Mouse (Mus musculus) embryonic facial prominence, embryonic 12.5 days (tissue): ENCODE data around the gene Smchd1. TPM values are rescaled to one million over a fixed set of nuclear protein-coding genes. Genes with fewer than 3 reads are reported as not detected.
A peak's percentile ranks its signal among the peaks of the same experiment; 100 is the strongest.

Source experiments
- ATAC-seq: fragments of 200-750 bp; cut with Nextera tagmentation; 2 replicates; pipeline ENCODE4 v1.8.0; 2017; ENCODE audit not compliant: insufficient number of reproducible peaks, insufficient read depth, low FRiP score, low TSS enrichment
- H3K27ac ChIP-seq: fragments of 300-500 bp; sonication (generic); 2 replicates; pipeline ENCODE4 v1.5.1; 2016; ENCODE audit warnings: mild to moderate bottlenecking
- H3K27me3 ChIP-seq: fragments of 300-500 bp; sonication (generic); 2 replicates; pipeline ENCODE4 v1.6.1; 2016; ENCODE audit warnings: mild to moderate bottlenecking, moderate library complexity
- H3K36me3 ChIP-seq: fragments of 300-500 bp; sonication (generic); 2 replicates; pipeline ENCODE4 v1.6.1; 2016; ENCODE audit warnings: mild to moderate bottlenecking
- H3K4me1 ChIP-seq: fragments of 300-500 bp; sonication (generic); 2 replicates; pipeline ENCODE4 v1.6.1; 2016
- H3K4me2 ChIP-seq: fragments of 300-500 bp; sonication (generic); replicated peaks from 2 replicates; pipeline ENCODE4 v1.6.1; 2016; ENCODE audit warnings: mild to moderate bottlenecking, moderate library complexity
- H3K4me3 ChIP-seq: fragments of 300-500 bp; sonication (generic); 2 replicates; pipeline ENCODE4 v1.5.1; 2016; ENCODE audit warnings: mild to moderate bottlenecking
- H3K9ac ChIP-seq: fragments of 300-500 bp; sonication (generic); 2 replicates; pipeline ENCODE4 v1.6.1; 2016; ENCODE audit warnings: mild to moderate bottlenecking, moderate library complexity
- H3K9me3 ChIP-seq: fragments of 300-500 bp; sonication (generic); 2 replicates; pipeline ENCODE4 v1.6.1; 2016; ENCODE audit warnings: mild to moderate bottlenecking, moderate library complexity
- WGBS: fragments of 180-500 bp; shearing (Covaris S2); methylation state at CpG from one replicate; pipeline ENCODE4 v1.1.7; 2016; 5-methylcytosine and 5-hydroxymethylcytosine counted together
- polyA plus RNA-seq: library from polyadenylated mRNA; unstranded; fragments of >200 nt; fragmentation: Nextera tagmentation; extraction: Ambion mirVana; gene quantifications from 2 replicates; pipeline ENCODE4 v1.2.1, GENCODE M21; 2016

Gene Smchd1
- polyA plus RNA-seq = 84.2 and 84.9 TPM in 2 replicates

- H3K27me3 ChIP-seq = no peaks in the 10 kb centered on the region
- peak; percentile 97 for ATAC-seq
- H3K4me1 ChIP-seq = peaks cover 6% of the 10 kb centered on the region; the same call in 1 of the 2 replicates
- H3K36me3 ChIP-seq = no peaks in the 10 kb centered on the region
- peak within 1 kb of the TSS; percentile 71 for H3K4me2 ChIP-seq
- H3K9ac ChIP-seq = peak within 1 kb of the TSS; percentile 90
- H3K27ac ChIP-seq = peak within 1 kb of the TSS; percentile 98
- H3K4me3 ChIP-seq = peak within 1 kb of the TSS; percentile 93
- WGBS = under 1% methylated on average over 104 of the region's 109 CpGs
- no peaks in the 10 kb centered on the region for H3K9me3 ChIP-seq
Measured at GRCm38 (mm10) chr17:71474762-71475704, at the start of gene Smchd1. Smchd1 (minus strand) TSS chr17:71475343.

GRCm38 (mm10) chr17:71510297-71510696 lies 35.2 kb upstream of the Smchd1 start:
- Histone ChIP-seq H3K27me3 (no peaks in the 10 kb centered on the region), H3K4me3 (no peak overlapping the region), H3K4me2 (no peak overlapping the region), H3K36me3 (peaks cover 58% of the 10 kb centered on the region), H3K9ac (no peak overlapping the region), H3K4me1 (no peaks in the 10 kb centered on the region), H3K27ac (no peak overlapping the region), H3K9me3 (no peaks in the 10 kb centered on the region)
- ATAC-seq = no peak
- 96% methylated on average over 11 of the region's 11 CpGs for WGBS

GRCm38 (mm10) chr17:71506832-71507231 lies 31.7 kb upstream of the Smchd1 start:
- Histone ChIP-seq H3K36me3 (peaks cover 69% of the 10 kb centered on the region), H3K9me3 (no peaks in the 10 kb centered on the region), H3K4me3 (no peak overlapping the region), H3K4me2 (no peak overlapping the region), H3K27me3 (no peaks in the 10 kb centered on the region), H3K4me1 (no peaks in the 10 kb centered on the region), H3K9ac (no peak overlapping the region), H3K27ac (no peak overlapping the region)
- WGBS = 87% methylated on average over 8 of the region's 8 CpGs
- no peak for ATAC-seq

- Histone ChIP-seq H3K4me2 (no peak overlapping the region), H3K4me3 (no peak overlapping the region), H3K4me1 (no peaks in the 10 kb centered on the region), H3K9ac (no peak overlapping the region), H3K36me3 (peaks cover 58% of the 10 kb centered on the region), H3K9me3 (no peaks in the 10 kb centered on the region), H3K27me3 (no peaks in the 10 kb centered on the region), H3K27ac (no peak overlapping the region)
- ATAC-seq = no peak
- WGBS = 91% methylated on average over 4 of the region's 4 CpGs
Measured at GRCm38 (mm10) chr17:71495784-71496183, 20.6 kb upstream of the Smchd1 start.

GRCm38 (mm10) chr17:71491332-71491686 lies 16.2 kb upstream of the Smchd1 start:
- ATAC-seq = no peak

GRCm38 (mm10) chr17:71490666-71491331 lies 15.7 kb upstream of the Smchd1 start:
- 82% methylated on average over 9 of the region's 9 CpGs for WGBS
- Histone ChIP-seq H3K4me1 (0 out of 2 replicates have a peak, but pooled peaks cover 6% of the 10 kb centered on the region), H3K4me3 (no peak overlapping the region), H3K9me3 (no peaks in the 10 kb centered on the region), H3K27ac (no peak overlapping the region), H3K27me3 (no peaks in the 10 kb centered on the region), H3K9ac (no peak overlapping the region), H3K4me2 (no peak overlapping the region), H3K36me3 (peaks cover 16% of the 10 kb centered on the region)
- no peak for ATAC-seq

More at GRCm38 (mm10) chr17:71491332-71491686, 16.2 kb upstream of the Smchd1 start:
- H3K4me3 ChIP-seq = no peak overlapping the region
- 0 out of 2 replicates have a peak, but pooled peaks cover 3% of the 10 kb centered on the region for H3K4me1 ChIP-seq
- H3K9ac ChIP-seq = no peak overlapping the region
- H3K27me3 ChIP-seq = no peaks in the 10 kb centered on the region
- WGBS = 43% methylated on average over 4 of the region's 4 CpGs
- no peak overlapping the region for H3K27ac ChIP-seq
- H3K9me3 ChIP-seq = no peaks in the 10 kb centered on the region
- H3K4me2 ChIP-seq = no peak overlapping the region
- H3K36me3 ChIP-seq = peaks cover 20% of the 10 kb centered on the region

GRCm38 (mm10) chr17:71489703-71490461 lies 14.7 kb upstream of the Smchd1 start:
- Histone ChIP-seq H3K4me1 (0 out of 2 replicates have a peak, but pooled peaks cover 10% of the 10 kb centered on the region), H3K36me3 (peaks cover 6% of the 10 kb centered on the region; the same call in 1 of the 2 replicates), H3K9me3 (no peaks in the 10 kb centered on the region), H3K9ac (no peak overlapping the region), H3K27me3 (no peaks in the 10 kb centered on the region), H3K4me2 (no peak overlapping the region), H3K4me3 (no peak overlapping the region), H3K27ac (no peak overlapping the region)
- no peak for ATAC-seq
- 88% methylated on average over 9 of the region's 9 CpGs for WGBS

GRCm38 (mm10) chr17:71486231-71486851 lies 11.2 kb upstream of the Smchd1 start:
- Histone ChIP-seq H3K4me1 (0 out of 2 replicates have a peak, but pooled peaks cover 10% of the 10 kb centered on the region), H3K4me3 (no peak overlapping the region), H3K36me3 (no peaks in the 10 kb centered on the region), H3K9ac (no peak overlapping the region), H3K27me3 (no peaks in the 10 kb centered on the region), H3K4me2 (0 out of 2 replicates have a peak overlapping the region, but pooled peaks have one; percentile 16), H3K27ac (peak overlapping the region; percentile 63), H3K9me3 (no peaks in the 10 kb centered on the region)
- ATAC-seq = no peak
- 32% methylated on average over 8 of the region's 8 CpGs for WGBS

GRCm38 (mm10) chr17:71485791-71486230 lies 10.7 kb upstream of the Smchd1 start:
- Histone ChIP-seq H3K27me3 (no peaks in the 10 kb centered on the region), H3K27ac (peak overlapping the region; percentile 63), H3K4me2 (0 out of 2 replicates have a peak overlapping the region, but pooled peaks have one; percentile 16), H3K4me3 (no peak overlapping the region), H3K9ac (no peak overlapping the region), H3K9me3 (no peaks in the 10 kb centered on the region), H3K4me1 (0 out of 2 replicates have a peak, but pooled peaks cover 10% of the 10 kb centered on the region), H3K36me3 (no peaks in the 10 kb centered on the region)
- 47% methylated on average over 12 of the region's 12 CpGs for WGBS
- ATAC-seq = no peak

- Histone ChIP-seq H3K4me1 (0 out of 2 replicates have a peak, but pooled peaks cover 10% of the 10 kb centered on the region), H3K27ac (no peak overlapping the region), H3K9me3 (no peaks in the 10 kb centered on the region), H3K9ac (no peak overlapping the region), H3K4me3 (no peak overlapping the region), H3K36me3 (no peaks in the 10 kb centered on the region), H3K27me3 (no peaks in the 10 kb centered on the region), H3K4me2 (no peak overlapping the region)
- ATAC-seq = no peak
- WGBS = 87% methylated on average over 5 of the region's 5 CpGs
Measured at GRCm38 (mm10) chr17:71484711-71485110, 9.6 kb upstream of the Smchd1 start.
